Mouse (Mus musculus): ENCODE data around the gene Abcf1.

DNA sequence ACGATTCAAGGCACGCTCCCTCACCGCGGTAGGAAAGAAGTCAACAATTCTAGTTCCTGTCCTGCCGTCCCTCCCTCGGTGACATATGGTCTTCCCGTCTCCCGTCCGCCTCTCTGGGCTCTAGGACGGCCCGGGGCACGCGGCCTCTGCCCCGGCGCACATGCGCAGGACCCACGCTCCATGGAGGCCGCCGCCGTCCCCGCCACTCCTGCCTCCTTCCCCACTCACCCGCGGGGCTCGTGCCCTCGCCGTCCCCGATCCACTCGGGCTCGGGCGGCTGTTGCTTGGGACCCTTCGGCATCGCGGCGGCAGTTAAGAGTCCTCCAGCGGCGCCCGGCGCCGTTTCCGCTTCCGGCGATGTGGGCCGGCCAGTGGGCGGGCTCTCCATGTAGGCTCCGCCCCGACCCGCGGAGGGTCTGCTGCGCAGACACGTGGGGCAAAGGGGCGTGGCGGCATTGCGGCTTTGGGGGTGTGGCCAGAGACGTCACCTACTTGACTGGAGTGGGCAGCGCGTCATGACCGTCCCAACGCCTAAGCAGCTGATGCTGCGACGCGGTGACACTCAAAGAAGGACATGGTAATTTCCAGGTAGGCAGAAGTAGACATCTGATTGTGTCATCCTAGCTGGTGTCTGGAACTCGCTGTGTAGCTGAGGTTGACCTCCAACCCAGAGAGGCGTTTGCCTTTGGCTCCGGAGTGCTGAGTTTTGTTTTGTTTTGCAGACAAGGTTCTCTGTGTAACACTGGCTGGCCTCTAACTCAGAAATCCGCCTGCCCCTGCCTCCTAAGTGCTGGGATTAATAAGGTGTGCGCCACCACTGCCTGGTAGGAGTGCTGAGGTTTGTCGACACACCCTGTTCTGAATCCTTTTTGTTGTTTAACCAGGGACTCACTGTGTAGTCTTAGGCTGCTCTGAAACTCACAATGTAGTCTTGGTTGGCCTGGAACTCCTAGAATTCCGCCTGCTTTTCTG is at the start of gene Abcf1:
- TF ChIP-seq CTCF (IDR thresholded peaks at IDR 0.05; ENCODE audit: low read depth) (no peak), EP300 (optimal IDR thresholded peaks at IDR 0.05) (no peak)
